Mouse (Mus musculus) G1E (cell line): ENCODE measurements around the gene St5.

Experiments used
- CTCF ChIP-seq: IDR thresholded peaks from 2 replicates; pipeline ENCODE4 v1.5.1; 2012; ENCODE audit warnings: low read depth, low read length, inconsistent platforms, mixed read lengths
- GATA1 ChIP-seq: IDR thresholded peaks from 2 replicates; pipeline ENCODE4 v1.6.1; 2012; ENCODE audit warnings: borderline replicate concordance, low read length, inconsistent platforms, mixed read lengths
- POLR2AphosphoS5 ChIP-seq: IDR thresholded peaks from 2 replicates; pipeline ENCODE4 v1.6.1; 2012; ENCODE audit warnings: low read depth, low read length, inconsistent platforms; ENCODE audit not compliant: insufficient replicate concordance
- TAL1 ChIP-seq: conservative IDR thresholded peaks from 2 replicates; pipeline ENCODE4 v1.6.1; 2012; ENCODE audit warnings: low read depth, low read length, inconsistent platforms, mixed read lengths

GRCm38 (mm10) chr7:109594845-109595531 is 108.4 kb downstream of the St5 start:
- TF ChIP-seq CTCF (no peak), GATA1 (no peak), TAL1 (no peak), POLR2AphosphoS5 (no peak)
